Mouse (Mus musculus): ENCODE results near the gene Gm45062. TPM values are rescaled to one million over a fixed set of nuclear protein-coding genes. Genes with fewer than 3 reads are reported as not detected.
"Not testable (repeated sequence)": the region's sequence is repeated elsewhere in the genome, so short reads cannot be mapped to it uniquely, and the experiment has no call there.

Gene Gm45062
- total RNA-seq, 1 experiment from 2014 or later: 2.8 TPM

- ATAC-seq (replicated peaks; ENCODE audit: low read depth, poor library complexity, severe bottlenecking): not testable (repeated sequence)
Observed at GRCm38 (mm10) chr6:8541531-8541930, 282.3 kb downstream of the Gm45062 start.

DNA sequence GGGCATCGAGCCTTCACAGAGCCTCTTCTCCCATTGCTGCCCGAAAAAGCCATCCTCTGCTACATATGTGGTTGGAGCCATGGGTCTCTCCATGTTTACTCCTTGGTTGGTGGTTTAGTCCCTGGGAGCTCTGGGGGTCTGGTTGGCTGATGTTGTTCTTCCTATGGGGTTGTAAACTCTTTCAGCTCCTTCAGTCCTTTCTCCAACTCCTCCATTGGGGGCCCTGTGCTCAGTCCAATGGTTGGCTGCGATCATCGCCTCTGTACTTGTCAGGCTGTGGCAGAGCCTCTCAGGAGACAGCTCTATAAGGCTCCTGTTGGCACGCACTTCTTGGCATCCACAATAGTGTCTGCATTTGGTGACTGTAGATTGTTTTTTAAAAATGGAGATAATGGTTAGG lies 285.6 kb downstream of the Gm45062 start:
- ATAC-seq (replicated peaks; ENCODE audit: low read depth, poor library complexity, severe bottlenecking): no peak

GRCm38 (mm10) chr6:8545780-8546179 lies 286.5 kb downstream of the Gm45062 start:
- no peak for ATAC-seq (replicated peaks; ENCODE audit: low read depth, poor library complexity, severe bottlenecking)

- no peak for ATAC-seq (replicated peaks; ENCODE audit: low read depth, poor library complexity, severe bottlenecking)
Observed at GRCm38 (mm10) chr6:8551155-8551554, 291.9 kb downstream of the Gm45062 start.

GRCm38 (mm10) chr6:8556849-8557571 lies 297.8 kb downstream of the Gm45062 start:
- no peak for ATAC-seq (replicated peaks; ENCODE audit: low read depth, poor library complexity, severe bottlenecking)

GRCm38 (mm10) chr6:8560682-8561081 lies 301.4 kb downstream of the Gm45062 start:
- ATAC-seq (replicated peaks; ENCODE audit: low read depth, poor library complexity, severe bottlenecking): no peak

GRCm38 (mm10) chr6:8582377-8582776 lies 323.1 kb downstream of the Gm45062 start:
- no peak for ATAC-seq (replicated peaks; ENCODE audit: low read depth, poor library complexity, severe bottlenecking)

DNA sequence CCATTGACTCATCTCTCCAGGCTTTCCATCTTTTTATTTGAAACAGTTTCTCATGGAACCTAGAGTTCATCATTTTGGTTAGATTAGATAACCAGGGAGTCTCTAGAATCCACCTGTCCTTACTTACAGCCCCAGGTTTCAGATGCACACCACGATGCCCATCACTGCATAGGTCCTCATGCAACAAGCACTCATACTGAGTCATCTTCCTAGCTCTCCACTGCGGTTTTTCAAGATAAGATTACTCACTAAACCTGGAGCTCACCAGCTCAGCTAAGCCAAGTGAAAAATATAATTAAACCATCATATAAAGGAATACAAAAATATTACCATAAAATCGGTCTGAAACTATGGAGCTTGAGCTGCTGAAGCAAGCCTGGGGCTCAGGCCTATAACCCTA lies 324.6 kb downstream of the Gm45062 start:
- ATAC-seq (replicated peaks; ENCODE audit: low read depth, poor library complexity, severe bottlenecking): no peak

DNA sequence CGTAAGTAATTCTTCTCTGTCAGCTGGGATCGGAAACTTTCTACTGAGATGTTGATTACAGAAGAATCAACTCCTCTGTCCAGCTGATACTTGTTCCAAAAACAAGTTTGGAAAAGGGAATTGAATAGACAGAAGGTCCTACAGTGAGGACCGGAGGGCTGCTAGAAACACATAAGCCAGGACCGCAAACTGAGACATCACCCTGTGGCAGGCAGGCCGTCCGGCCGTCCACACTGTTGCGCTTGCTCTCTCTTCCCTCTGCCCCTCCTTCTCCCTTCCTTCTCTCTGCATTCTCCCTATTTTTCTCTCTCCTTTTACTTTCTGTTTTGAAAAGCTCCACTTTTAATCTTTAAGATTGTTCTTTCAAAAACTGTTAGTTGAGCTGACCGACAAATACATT lies 332.4 kb downstream of the Gm45062 start:
- no peak for ATAC-seq (replicated peaks; ENCODE audit: low read depth, poor library complexity, severe bottlenecking)

DNA sequence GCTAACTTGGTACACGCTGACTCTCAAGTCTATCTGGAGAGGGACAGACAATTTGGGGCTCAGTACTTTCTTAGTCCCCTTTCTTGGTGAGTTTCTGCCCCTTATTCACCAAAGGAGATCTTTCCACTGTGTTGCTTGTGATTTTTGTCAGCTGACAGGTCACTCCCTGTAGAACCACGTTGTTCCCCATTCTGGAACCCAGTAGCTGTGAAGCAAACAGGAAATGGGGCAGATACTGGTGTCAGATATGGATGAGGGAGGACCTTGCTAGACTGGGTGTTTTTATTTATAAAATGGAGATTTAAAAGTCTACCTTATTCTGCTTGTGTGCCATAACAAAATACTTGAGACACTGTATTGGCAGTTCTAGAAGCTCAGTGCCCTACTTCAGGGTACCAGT lies 358.1 kb downstream of the Gm45062 start:
- ATAC-seq (replicated peaks; ENCODE audit: low read depth, poor library complexity, severe bottlenecking): peak; percentile 65

GRCm38 (mm10) chr6:8619582-8620350 lies 360.5 kb downstream of the Gm45062 start:
- no peak for ATAC-seq (replicated peaks; ENCODE audit: low read depth, poor library complexity, severe bottlenecking)

DNA sequence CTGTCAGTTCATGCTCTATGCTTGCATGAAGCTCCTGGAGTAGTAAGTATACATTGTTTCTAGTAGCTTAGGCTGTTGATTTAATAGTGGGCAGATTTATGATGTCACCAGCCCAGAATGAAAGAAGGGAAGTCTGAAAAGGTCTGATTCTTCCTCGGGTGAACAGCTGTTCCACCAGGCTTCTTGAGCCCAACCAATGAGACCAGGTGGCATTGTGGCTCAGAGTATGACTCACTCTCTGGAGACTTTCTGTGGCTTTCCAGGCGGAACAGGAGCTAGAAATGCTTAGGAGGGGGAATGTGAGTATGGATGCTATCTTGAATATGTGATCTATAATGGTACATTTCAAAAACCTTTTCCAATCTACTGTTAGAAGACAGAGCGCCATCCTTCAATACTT lies 363.8 kb downstream of the Gm45062 start:
- no peak for ATAC-seq (replicated peaks; ENCODE audit: low read depth, poor library complexity, severe bottlenecking)

GRCm38 (mm10) chr6:8628226-8628625 lies 369.0 kb downstream of the Gm45062 start:
- no peak for ATAC-seq (replicated peaks; ENCODE audit: low read depth, poor library complexity, severe bottlenecking)

- no peak for ATAC-seq (replicated peaks; ENCODE audit: low read depth, poor library complexity, severe bottlenecking)
Observed at GRCm38 (mm10) chr6:8628715-8629267, 369.5 kb downstream of the Gm45062 start.

GRCm38 (mm10) chr6:8630531-8630930 lies 371.3 kb downstream of the Gm45062 start:
- ATAC-seq (replicated peaks; ENCODE audit: low read depth, poor library complexity, severe bottlenecking): no peak

- ATAC-seq (replicated peaks; ENCODE audit: low read depth, poor library complexity, severe bottlenecking): no peak
Observed at GRCm38 (mm10) chr6:8631362-8631761, 372.1 kb downstream of the Gm45062 start.

DNA sequence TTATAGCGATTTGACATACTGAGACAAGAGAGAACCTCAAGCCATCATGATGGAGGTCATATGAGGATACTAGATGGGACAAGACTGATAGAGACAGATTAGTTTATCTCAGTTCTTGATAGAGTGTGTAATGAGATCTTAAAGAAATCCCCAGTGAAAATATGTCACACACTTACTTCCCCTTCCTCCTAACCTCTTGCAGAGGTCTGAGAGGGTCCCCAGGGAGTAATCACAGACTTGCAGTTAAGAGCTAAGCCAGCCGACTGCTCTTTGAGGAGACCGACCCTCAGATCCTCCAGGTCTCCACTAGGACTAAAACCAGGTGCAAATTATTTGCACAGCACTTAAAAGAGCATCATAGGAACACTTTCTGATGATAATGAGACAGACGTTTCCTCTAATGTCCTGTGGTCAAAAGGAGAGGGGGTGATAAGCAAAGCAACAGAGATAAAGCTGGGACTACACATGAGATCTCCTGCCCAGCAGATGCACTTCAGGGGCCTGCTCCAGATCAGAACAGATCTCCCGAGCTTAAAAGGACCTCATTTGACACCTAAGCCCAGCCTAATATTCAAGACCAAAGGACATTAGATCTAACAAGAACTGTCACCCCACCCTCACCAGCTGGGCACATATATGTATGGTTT lies 372.9 kb downstream of the Gm45062 start:
- ATAC-seq (replicated peaks; ENCODE audit: low read depth, poor library complexity, severe bottlenecking): peak; percentile 69

- ATAC-seq (replicated peaks; ENCODE audit: low read depth, poor library complexity, severe bottlenecking): no peak
Observed at GRCm38 (mm10) chr6:8632701-8633100, 373.5 kb downstream of the Gm45062 start.

DNA sequence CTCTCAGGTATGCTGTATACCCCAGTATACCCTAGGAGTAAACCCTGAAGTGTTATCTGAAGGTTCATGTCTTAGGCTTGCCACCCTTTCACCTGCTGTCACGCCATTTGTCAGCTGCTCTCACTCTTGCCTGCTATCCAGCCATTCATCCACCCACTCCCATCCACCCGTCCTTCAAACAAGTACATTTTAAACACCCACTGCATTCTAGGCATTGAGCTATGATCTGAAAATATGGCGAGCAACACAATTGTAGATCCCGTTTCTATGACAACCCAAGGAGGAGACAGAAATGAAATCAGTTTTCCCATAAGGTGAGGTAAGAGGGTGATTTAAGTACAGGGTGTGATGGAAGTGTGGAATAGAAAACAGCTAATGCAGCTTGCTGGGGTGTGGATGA lies 378.9 kb downstream of the Gm45062 start:
- no peak for ATAC-seq (replicated peaks; ENCODE audit: low read depth, poor library complexity, severe bottlenecking)

- ATAC-seq (replicated peaks; ENCODE audit: low read depth, poor library complexity, severe bottlenecking): 0 out of 2 replicates have a peak, but pooled peaks have one; percentile 11
Observed at GRCm38 (mm10) chr6:8638899-8639298, 379.6 kb downstream of the Gm45062 start.

GRCm38 (mm10) chr6:8639526-8639925 lies 380.3 kb downstream of the Gm45062 start:
- ATAC-seq (replicated peaks; ENCODE audit: low read depth, poor library complexity, severe bottlenecking): no peak
